Mouse (Mus musculus) CD4-positive, CD25-positive, alpha-beta regulatory T cell (primary cell): Measurements from ENCODE around the gene Abca7. TPM values are rescaled to one million over a fixed set of nuclear protein-coding genes. Genes with fewer than 3 reads are reported as not detected.

ENCODE experiments used
- polyA plus RNA-seq: library from polyadenylated mRNA; unstranded; fragments of 100-300 nt; shearing (Covaris generic); gene quantifications from one replicate; pipeline ENCODE4 v1.2.1, GENCODE M21; 2017

Abca7 gene
- 60.9 TPM for polyA plus RNA-seq

DNA sequence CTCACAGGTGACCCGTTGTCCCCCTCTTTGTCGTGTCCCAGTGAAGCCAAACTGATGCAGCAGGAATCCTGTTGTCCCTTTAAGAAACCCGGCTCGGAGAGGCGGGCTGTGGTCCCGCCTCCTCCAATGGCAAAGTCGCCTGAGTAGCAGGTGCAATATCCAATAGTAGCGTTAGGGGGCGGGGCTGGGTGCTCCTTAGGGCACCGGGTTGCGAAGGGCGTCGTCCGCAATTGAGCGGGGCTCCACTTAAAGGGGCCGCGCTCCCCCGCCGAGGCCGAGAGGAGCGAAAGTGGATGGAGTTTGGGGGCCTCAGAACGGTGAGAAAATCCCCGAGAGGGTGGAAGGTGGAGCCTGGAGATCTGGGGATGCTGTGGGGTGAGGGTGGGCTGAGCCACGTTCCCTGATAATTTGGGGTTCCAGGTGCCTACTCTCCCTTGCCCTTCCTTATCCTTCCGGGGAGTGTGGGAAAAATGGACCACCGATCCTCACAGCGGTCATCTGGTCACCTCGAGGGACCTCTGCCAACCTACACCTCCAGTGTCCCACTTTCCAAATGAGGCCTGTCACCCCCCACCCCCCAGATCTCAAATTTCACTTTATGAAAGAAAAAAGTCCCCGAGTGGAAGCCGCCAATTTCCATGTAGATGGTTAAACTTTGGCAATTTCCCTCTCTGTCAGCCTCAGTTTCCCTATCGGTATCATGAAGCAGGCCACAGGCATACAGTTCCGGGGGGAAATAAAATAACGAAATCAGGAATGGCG, at the start of gene Abca7:
Gene Abca7 (plus strand): TSS at position 223 of the 762 bp plus-strand sequence.

DNA sequence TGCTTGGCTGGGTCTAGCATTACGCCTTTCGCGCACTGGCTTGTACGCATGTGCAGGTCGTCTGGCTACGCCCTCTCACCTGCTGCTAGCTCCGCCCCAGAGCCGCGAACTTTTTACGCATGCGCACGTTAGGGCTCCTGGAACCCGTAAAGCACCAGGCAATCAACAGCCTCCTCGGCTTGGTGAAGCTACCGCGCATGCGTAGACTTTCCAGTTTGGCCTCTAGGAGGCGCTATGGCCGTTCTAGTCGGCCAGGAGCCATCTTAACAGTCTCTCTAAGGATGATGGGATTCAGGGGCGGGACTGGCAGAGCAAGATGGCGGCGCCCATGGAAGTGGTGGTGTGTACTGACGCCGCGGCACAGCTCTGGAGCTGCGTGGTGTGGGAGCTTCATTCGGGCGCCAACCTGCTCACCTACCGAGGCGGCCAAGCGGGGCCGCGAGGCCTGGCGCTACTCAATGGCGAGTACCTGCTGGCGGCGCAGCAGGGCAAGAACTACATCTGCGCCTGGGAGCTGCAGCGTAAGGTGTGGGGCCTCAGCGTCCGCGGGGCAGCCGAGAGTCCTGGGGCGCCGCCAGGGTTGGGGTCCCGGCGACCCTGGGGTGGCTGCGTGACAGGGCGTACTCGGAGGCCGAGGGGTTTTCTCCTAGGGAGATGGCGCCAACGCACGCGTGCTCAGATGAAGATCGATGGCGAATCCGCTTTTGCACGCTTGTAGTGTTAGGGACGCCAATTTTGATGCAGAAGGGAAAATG, 36.3 kb upstream of the Abca7 start, which contains the start of gene Wdr18:
Gene Wdr18 (plus strand): TSS at position 306 of the 755 bp plus-strand sequence.

DNA sequence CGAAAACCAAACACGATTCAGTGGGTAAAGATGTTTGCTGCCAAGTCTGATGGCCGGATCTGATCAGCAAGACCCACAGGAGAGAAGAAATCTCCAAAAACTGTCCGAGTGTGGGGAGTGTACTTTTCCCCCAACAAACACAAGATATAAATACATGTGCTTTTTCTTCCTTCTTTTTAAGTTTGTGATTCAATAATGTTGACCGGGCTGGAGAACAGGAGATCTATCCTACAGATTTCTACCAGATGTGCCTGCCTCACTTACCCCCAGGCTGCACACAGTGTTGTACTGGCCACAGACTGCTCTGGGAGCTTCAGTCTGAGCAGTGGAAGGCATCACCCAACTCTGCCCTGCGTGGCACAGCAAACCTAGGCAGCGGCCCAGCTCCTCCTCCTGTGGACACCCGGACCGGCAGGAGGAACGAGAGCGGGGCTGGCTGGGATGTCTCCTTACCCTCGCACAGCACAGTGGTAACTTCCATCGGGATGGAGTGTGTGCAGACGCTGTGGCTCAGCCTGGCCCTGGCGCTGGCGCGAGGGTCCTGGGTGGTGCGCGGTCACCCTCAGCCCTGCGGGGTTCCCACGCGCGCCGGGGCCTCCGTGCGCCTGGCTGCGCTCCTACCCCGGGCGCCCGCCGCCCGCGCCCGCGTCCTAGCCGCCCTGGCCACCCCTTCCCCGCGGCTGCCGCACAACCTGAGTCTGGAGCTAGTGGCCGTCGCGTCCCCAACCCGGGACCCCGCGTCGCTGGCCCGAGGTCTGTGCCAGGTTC, 25.7 kb upstream of the Abca7 start, which contains the start of gene Grin3b:
Gene Grin3b (plus strand): TSS at position 301 of the 768 bp plus-strand sequence.

DNA sequence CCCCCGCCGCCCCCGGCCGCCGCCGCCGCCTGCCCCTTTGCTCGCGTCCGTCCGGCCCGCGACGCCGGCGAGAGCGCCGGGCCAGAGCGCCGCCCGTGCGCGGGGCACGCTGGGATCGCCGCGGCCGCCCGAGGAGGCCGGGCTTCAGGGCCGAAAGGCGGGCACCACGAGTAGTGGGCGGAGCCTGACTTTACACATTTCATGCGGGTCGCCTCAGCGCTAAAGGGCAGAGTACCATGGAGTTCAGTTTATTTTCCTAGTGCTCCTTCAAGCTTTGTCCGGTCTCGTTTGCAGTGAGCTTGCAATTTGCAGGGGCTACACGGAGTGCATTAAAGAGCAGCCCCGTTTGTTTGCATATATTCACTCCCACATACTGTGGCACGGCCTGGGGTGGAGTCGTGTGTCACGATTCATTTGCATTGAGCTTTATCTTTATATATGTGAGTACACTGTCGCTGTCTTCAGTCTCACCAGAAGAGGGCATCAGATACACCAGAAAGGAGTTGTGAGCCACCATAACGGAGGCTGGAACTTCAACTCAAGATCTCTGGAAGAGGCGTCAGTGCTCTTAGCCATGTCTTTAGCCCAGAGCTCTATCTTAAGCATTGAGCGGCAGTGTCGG, 12.0 kb upstream of the Abca7 start, which contains the start of gene Tmem259:
Gene Tmem259 (minus strand): TSS at position 136 of the 622 bp plus-strand sequence.

DNA sequence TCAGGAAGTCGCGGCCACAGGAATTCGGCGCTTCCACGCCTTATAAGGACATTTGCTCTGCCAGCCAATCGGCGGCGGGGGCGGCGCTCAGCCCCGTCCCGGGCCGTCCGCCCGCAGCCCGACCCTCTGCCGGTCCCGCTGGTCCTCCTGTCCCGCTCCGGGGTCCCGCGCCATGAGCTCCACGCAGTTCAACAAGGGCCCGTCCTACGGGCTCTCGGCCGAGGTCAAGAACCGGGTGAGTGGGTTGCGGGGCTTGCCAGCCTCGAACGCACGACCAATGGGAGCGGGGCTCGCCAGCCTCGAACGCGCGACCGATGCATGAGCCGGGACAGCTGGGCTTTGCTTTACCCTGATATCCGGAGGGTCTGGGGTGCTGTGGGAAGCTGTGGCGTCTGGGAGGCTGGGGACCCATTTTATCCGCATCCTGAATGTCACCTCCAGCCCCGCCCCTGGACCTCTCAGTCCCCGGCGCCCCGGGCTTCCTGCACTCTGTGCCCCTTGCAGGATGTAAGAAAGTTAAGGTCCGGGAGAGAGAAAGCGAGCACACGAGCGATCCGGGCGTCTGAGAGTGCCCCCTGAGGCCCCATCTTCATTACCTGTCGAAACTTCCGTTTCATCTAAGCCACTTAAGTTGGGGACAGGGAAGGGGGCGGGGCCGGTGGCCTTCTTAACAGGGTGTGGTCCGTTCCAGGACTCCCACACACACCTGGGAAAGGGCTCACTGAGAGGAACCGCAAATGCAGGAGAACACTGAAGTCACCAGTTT, 7.6 kb upstream of the Abca7 start, which contains the start of gene Cnn2:
Gene Cnn2 (plus strand): TSS at position 79 of the 766 bp plus-strand sequence.

DNA sequence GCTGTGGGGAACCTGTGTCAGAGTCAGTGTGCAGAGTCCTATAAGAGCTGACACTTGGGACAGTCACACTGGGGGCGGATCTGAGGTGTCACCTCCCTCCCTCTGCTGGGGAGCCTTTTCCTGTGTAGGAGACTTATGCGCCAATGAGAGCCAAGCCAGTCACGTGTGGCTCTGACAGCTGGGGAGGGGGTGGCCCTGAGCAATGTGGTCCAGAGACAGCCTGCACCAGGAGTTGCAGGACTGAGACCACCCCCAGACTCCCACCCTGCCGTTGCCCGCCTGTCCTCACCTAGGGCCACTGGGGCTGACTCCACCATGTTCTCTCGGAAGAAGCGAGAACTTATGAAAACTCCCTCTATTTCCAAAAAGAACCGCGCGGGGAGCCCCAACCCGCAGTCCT, 20.2 kb downstream of the Abca7 start, which contains the start of gene Arhgap45:
Gene Arhgap45 (plus strand): TSS at position 143 of the 400 bp plus-strand sequence.

DNA sequence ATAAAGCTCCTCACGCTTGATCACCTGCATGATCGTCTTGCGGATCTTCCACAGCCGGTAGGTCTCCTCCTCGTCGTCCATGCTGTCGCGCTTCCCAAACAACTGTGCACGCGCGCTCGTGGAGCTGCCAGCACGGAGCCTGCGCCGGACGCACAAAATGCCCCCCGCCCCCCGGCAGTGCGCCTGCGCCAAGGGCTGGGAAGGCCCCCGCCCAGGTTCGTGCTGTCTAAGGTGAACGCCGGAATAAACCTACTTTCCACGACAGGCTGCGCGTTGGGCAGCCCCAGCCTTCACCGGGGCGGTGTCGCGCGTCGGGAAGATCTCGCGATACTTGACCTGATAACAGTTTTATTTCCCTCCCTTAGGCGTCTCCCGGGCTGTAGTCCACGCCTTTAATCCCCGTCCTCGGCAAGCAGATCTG, 43.3 kb downstream of the Abca7 start, which contains the start of gene Polr2e:
Gene Polr2e (minus strand): TSS at position 237 of the 421 bp plus-strand sequence.

DNA sequence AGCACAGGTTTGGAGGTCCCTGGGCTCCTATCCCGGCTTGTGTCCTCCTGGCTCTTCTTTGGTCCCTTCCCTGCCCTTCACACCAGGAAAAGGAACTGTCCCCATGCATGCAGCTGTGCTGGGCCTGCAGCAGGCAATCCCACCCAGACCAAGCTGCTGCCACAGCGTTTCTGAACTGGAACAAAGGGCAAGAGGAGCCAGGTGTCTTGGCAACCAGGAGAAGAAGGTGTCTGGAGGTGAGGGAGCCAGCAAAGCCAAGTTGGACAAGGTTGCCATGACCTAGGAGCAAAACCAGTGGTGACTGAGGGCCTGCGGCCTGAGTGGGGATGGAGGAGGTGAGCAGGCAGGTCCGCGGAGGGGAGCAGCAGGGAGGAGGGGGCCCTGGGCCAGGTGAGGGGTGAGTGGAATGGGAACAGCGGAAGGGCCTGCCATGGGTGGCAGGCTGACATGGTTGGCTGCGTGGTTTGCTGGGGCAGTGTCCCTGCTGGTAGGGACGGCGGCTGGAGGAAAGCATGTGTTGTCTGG, 50.8 kb downstream of the Abca7 start, which contains the start of gene Gpx4:
Gene Gpx4 (plus strand): TSS at position 126 of the 525 bp plus-strand sequence.

Other genes starting within 250 kb of the Abca7 start
- 55.8 TPM for gene Polrmt, start 249.9 kb upstream of the Abca7 start, polyA plus RNA-seq
- 0.45 TPM for gene Fgf22, start 241.4 kb upstream of the Abca7 start, polyA plus RNA-seq
- 61.1 TPM for gene Rnf126, start 229.5 kb upstream of the Abca7 start, polyA plus RNA-seq
- gene Fstl3, start 219.2 kb upstream of the Abca7 start, polyA plus RNA-seq = 0.29 TPM
- gene Prss57, start 205.5 kb upstream of the Abca7 start, polyA plus RNA-seq = not detected
- gene Palm, start 202.9 kb upstream of the Abca7 start, polyA plus RNA-seq = 1.6 TPM
- not detected for gene Misp, start 175.5 kb upstream of the Abca7 start, polyA plus RNA-seq
- gene Ptbp1, start 142.1 kb upstream of the Abca7 start, polyA plus RNA-seq = 318 TPM
- not detected for gene Prtn3, start 122.0 kb upstream of the Abca7 start, polyA plus RNA-seq
- 4.5 TPM for gene Plppr3, start 121.9 kb upstream of the Abca7 start, polyA plus RNA-seq
- gene Elane, start 110.2 kb upstream of the Abca7 start, polyA plus RNA-seq = not detected
- gene Cfd, start 105.6 kb upstream of the Abca7 start, polyA plus RNA-seq = not detected
- gene Med16, start 87.6 kb upstream of the Abca7 start, polyA plus RNA-seq = 40.9 TPM
- 23.3 TPM for gene Gm26602, start 85.6 kb upstream of the Abca7 start, polyA plus RNA-seq
- 0.50 TPM for gene Kiss1r, start 79.5 kb upstream of the Abca7 start, polyA plus RNA-seq
- gene R3hdm4, start 75.3 kb upstream of the Abca7 start, polyA plus RNA-seq = 193 TPM
- gene Arid3a, start 69.5 kb upstream of the Abca7 start, polyA plus RNA-seq = 9.6 TPM
- gene Wdr18, start 36.3 kb upstream of the Abca7 start, polyA plus RNA-seq = 73.4 TPM
- gene Grin3b, start 25.8 kb upstream of the Abca7 start, polyA plus RNA-seq = not detected
- 32.9 TPM for gene Tmem259, start 12.2 kb upstream of the Abca7 start, polyA plus RNA-seq
- 937 TPM for gene Cnn2, start 7.9 kb upstream of the Abca7 start, polyA plus RNA-seq
- gene Arhgap45, start 20.2 kb downstream of the Abca7 start, polyA plus RNA-seq = 916 TPM
- 195 TPM for gene Polr2e, start 43.3 kb downstream of the Abca7 start, polyA plus RNA-seq
- 441 TPM for gene Gpx4, start 50.7 kb downstream of the Abca7 start, polyA plus RNA-seq
- gene Sbno2, start 109.1 kb downstream of the Abca7 start, polyA plus RNA-seq = 59.4 TPM
- 47.2 TPM for gene Stk11, start 119.3 kb downstream of the Abca7 start, polyA plus RNA-seq
- 400 TPM for gene Atp5d, start 142.1 kb downstream of the Abca7 start, polyA plus RNA-seq
- 3.4 TPM for gene Cbarp, start 144.3 kb downstream of the Abca7 start, polyA plus RNA-seq
- 5.6 TPM for gene Midn, start 151.8 kb downstream of the Abca7 start, polyA plus RNA-seq
- gene Cirbp, start 169.5 kb downstream of the Abca7 start, polyA plus RNA-seq = 228 TPM
- 21.5 TPM for gene 1600002K03Rik, start 176.4 kb downstream of the Abca7 start, polyA plus RNA-seq
- gene Efna2, start 183.0 kb downstream of the Abca7 start, polyA plus RNA-seq = 0.17 TPM
- 119 TPM for gene Mum1, start 229.9 kb downstream of the Abca7 start, polyA plus RNA-seq